8 mouse cellular contexts compared by ENCODE assay signal in the genomic region with DNA sequence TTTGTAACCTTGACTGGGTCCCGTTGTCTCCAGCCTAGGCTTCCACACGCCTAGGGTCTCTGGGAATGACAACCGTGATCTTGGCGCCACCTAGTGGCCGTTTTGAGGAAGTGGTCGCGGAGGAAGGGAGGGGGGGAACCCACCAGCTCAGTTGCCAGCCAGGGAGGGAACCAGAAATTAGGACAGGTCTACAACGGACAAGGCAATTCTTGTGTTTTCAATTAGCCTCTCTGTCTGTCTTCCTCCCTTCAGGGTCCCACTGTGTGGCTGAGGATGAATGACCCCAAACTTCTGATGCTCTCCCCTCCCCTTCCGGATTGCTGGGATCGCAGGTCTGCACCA. TPM values are rescaled to one million over a fixed set of nuclear protein-coding genes. Genes with fewer than 3 reads are reported as not detected.
DNase-seq lines count a peak whose midpoint lies in the region; ATAC-seq and TF ChIP-seq lines count a peak whose summit lies in the region.

No protein-coding gene starts in this region.

- no peaks in the 10 kb centered on the region for H3K36me3 ChIP-seq in intestine, embryonic 14.5 days (ENCODE audit: control insufficient read depth, insufficient read depth, low read length)
- H3K36me3 ChIP-seq in intestine, embryonic 16.5 days (ENCODE audit: control insufficient read depth, insufficient read depth, low read length) = no peaks in the 10 kb centered on the region
- H3K36me3 ChIP-seq in intestine, postnatal 0 days (ENCODE audit: control insufficient read depth, insufficient read depth) = no peaks in the 10 kb centered on the region
- H3K36me3 ChIP-seq in midbrain, postnatal 0 days (ENCODE audit: insufficient read depth, low read length) = no peaks in the 10 kb centered on the region

- WGBS in intestine, embryonic 14.5 days = 16% methylated on average over 10 of the region's 10 CpGs
- WGBS in intestine, embryonic 16.5 days = 20% methylated on average over 10 of the region's 10 CpGs
- WGBS in intestine, postnatal 0 days = 18% methylated on average over 10 of the region's 10 CpGs
- 19% methylated on average over 10 of the region's 10 CpGs for WGBS in midbrain, postnatal 0 days

- no peak overlapping the region for H3K27ac ChIP-seq in intestine, embryonic 14.5 days (ENCODE audit: low read depth)
- no peak overlapping the region for H3K27ac ChIP-seq in intestine, embryonic 16.5 days (ENCODE audit: low read length)
- no peak overlapping the region for H3K27ac ChIP-seq in intestine, postnatal 0 days (ENCODE audit: low read depth, low read length)
- no peak overlapping the region for H3K27ac ChIP-seq in midbrain, postnatal 0 days (ENCODE audit: low read depth, low read length)

- peak; percentile 74 for ATAC-seq in intestine, embryonic 14.5 days (replicated peaks; ENCODE audit: low FRiP score, low TSS enrichment, low read depth)
- no peak for ATAC-seq in intestine, embryonic 16.5 days
- ATAC-seq in intestine, postnatal 0 days = no peak
- peak; percentile 86 for ATAC-seq in midbrain, postnatal 0 days (ENCODE audit: low FRiP score)

- H3K9ac ChIP-seq in intestine, embryonic 14.5 days (ENCODE audit: low read length) = no peak overlapping the region
- no peak overlapping the region for H3K9ac ChIP-seq in intestine, embryonic 16.5 days (ENCODE audit: low read depth, low read length)
- no peak overlapping the region for H3K9ac ChIP-seq in intestine, postnatal 0 days (ENCODE audit: low read depth, low read length)
- no peak overlapping the region for H3K9ac ChIP-seq in midbrain, postnatal 0 days (replicated peaks; ENCODE audit: low read length, poor library complexity, severe bottlenecking)

- intact Hi-C loops in left cerebral cortex, postnatal 4 days (cut with DNase I) = loop anchor here (10.0 kb wide), 3 partner anchors 69 to 259 kb away; no protein-coding TSS in a partner anchor

- no peaks in the 10 kb centered on the region for H3K9me3 ChIP-seq in intestine, embryonic 14.5 days (ENCODE audit: control insufficient read depth, low read length)
- no peaks in the 10 kb centered on the region for H3K9me3 ChIP-seq in intestine, embryonic 16.5 days (ENCODE audit: control insufficient read depth, low read length)
- H3K9me3 ChIP-seq in intestine, postnatal 0 days (ENCODE audit: control insufficient read depth) = no peaks in the 10 kb centered on the region
- no peaks in the 10 kb centered on the region for H3K9me3 ChIP-seq in midbrain, postnatal 0 days (ENCODE audit: low read length)

- no peak overlapping the region for H3K4me2 ChIP-seq in intestine, embryonic 14.5 days (ENCODE audit: low read length)
- H3K4me2 ChIP-seq in intestine, embryonic 16.5 days (ENCODE audit: low read depth, low read length) = no peak overlapping the region
- H3K4me2 ChIP-seq in intestine, postnatal 0 days (replicated peaks; ENCODE audit: low read depth) = no peak overlapping the region
- no peak overlapping the region for H3K4me2 ChIP-seq in midbrain, postnatal 0 days (ENCODE audit: low read depth, low read length, poor library complexity, severe bottlenecking)

- peak; percentile 97 for TF ChIP-seq CTCF in intestine, postnatal 0 days (IDR thresholded peaks at IDR 0.05; ENCODE audit: low read depth)
- peak; percentile 99 for TF ChIP-seq CTCF in midbrain, postnatal 0 days (IDR thresholded peaks at IDR 0.05)

- no peaks in the 10 kb centered on the region for H3K4me1 ChIP-seq in intestine, embryonic 14.5 days (replicated peaks; ENCODE audit: control insufficient read depth, insufficient read depth, low read length)
- 0 out of 2 replicates have a peak, but pooled peaks cover 3% of the 10 kb centered on the region for H3K4me1 ChIP-seq in intestine, embryonic 16.5 days (ENCODE audit: control insufficient read depth, insufficient read depth, low read length)
- no peaks in the 10 kb centered on the region for H3K4me1 ChIP-seq in intestine, postnatal 0 days (replicated peaks; ENCODE audit: control insufficient read depth, insufficient read depth, low read length)
- H3K4me1 ChIP-seq in midbrain, postnatal 0 days (ENCODE audit: insufficient read depth, low read length) = no peaks in the 10 kb centered on the region

- peak; percentile 87 for DNase-seq in intestine, embryonic 14.5 days (ENCODE audit: low spot score)
- DNase-seq in embryo, embryonic 10.5 days (ENCODE audit: low spot score) = peak; percentile 92
- DNase-seq in gastrocnemius, postnatal 4 days (ENCODE audit: low spot score in 2 of 2) = peak; percentile 63 to 67
- peak; percentile 73 for DNase-seq in left cerebral cortex, postnatal 4 days
- peak; percentile 81 for DNase-seq in midbrain, postnatal 0 days (ENCODE audit: low spot score)
- peak; percentile 46 to 73 for DNase-seq in spleen, postnatal 10 days (ENCODE audit: low spot score in 2 of 2)

- no peaks in the 10 kb centered on the region for H3K27me3 ChIP-seq in intestine, embryonic 14.5 days (replicated peaks; ENCODE audit: control insufficient read depth, insufficient read depth, low read length)
- no peaks in the 10 kb centered on the region for H3K27me3 ChIP-seq in intestine, embryonic 16.5 days (replicated peaks; ENCODE audit: control insufficient read depth, insufficient read depth, low read length)
- no peaks in the 10 kb centered on the region for H3K27me3 ChIP-seq in intestine, postnatal 0 days (replicated peaks; ENCODE audit: control insufficient read depth, insufficient read depth, low read length)
- no peaks in the 10 kb centered on the region for H3K27me3 ChIP-seq in midbrain, postnatal 0 days (ENCODE audit: insufficient read depth, low read length)

- no peak overlapping the region for H3K4me3 ChIP-seq in intestine, embryonic 14.5 days (ENCODE audit: low read depth, low read length)
- H3K4me3 ChIP-seq in intestine, embryonic 16.5 days (ENCODE audit: low read length) = no peak overlapping the region
- no peak overlapping the region for H3K4me3 ChIP-seq in intestine, postnatal 0 days (ENCODE audit: low read depth, low read length)
- no peak overlapping the region for H3K4me3 ChIP-seq in midbrain, postnatal 0 days (ENCODE audit: low read depth, low read length)

RNA-seq across cellular contexts. Expression of a gene that starts 1.4 kb away (rescaled TPM):
- 11.6 and 21.6 TPM in 2 replicates for polyA plus RNA-seq in intestine, embryonic 14.5 days (2014; fragmentation: Nextera tagmentation; extraction: Ambion mirVana)
- 23.4 and 30.9 TPM in 2 replicates for polyA plus RNA-seq in intestine, embryonic 16.5 days (2015; fragmentation: Nextera tagmentation; extraction: Ambion mirVana)
- total RNA-seq in gastrocnemius, postnatal 4 days (2021) = 10 to 100 TPM; 39.0 to 40.9 TPM
- polyA plus RNA-seq in intestine, postnatal 0 days (2015; fragmentation: Nextera tagmentation; extraction: Ambion mirVana) = 20.9 and 21.1 TPM in 2 replicates
- 10 to 100 TPM; 63.7 to 65.7 TPM for total RNA-seq in left cerebral cortex, postnatal 4 days (2021)
- total RNA-seq in midbrain, postnatal 0 days (2014; rRNA removed) = 57.0 and 60.6 TPM in 2 replicates
- polyA plus RNA-seq in midbrain, postnatal 0 days (2015; fragmentation: Nextera tagmentation; extraction: Ambion mirVana) = 37.3 and 38.9 TPM in 2 replicates

Comparison
In these comparisons a context has a peak if more than half of its experiments do, and no peak if none do; other contexts are left out.
1. ATAC-seq: peak in intestine, embryonic 14.5 days (single experiment) and midbrain, postnatal 0 days (single experiment); none in intestine, embryonic 16.5 days (single experiment) and intestine, postnatal 0 days (single experiment).
2. Peak in every context shown above with its lines, with median percentiles within 50 percentile points of each other: DNase-seq.